Mouse (Mus musculus): ENCODE data around the gene Synj2.

GRCm38 (mm10) chr17:5911591-5911990 is 29.5 kb upstream of the Synj2 start:
- TF ChIP-seq CTCF (IDR thresholded peaks at IDR 0.05; ENCODE audit: extremely low read depth, insufficient read depth, insufficient read length, insufficient replicate concordance) = no peak
- no peak for TF ChIP-seq POLR2A (IDR thresholded peaks at IDR 0.05; ENCODE audit: low read depth, low read length)
